ENCODE assay signal across 11 mouse cellular contexts in genomic region chr8:13562118-13562517, GRCm38 (mm10). TPM values are rescaled to one million over a fixed set of nuclear protein-coding genes. Genes with fewer than 3 reads are reported as not detected.
DNase-seq lines count a peak whose midpoint lies in the region; ATAC-seq lines count a peak whose summit lies in the region.
"Had no signal": no experiment of that assay in that cellular context is flagged by ENCODE, and none has a peak within 500 bp of the region (broad histone marks: within the 10 kb centered on the region; RNA-seq: fewer than 3 reads in every experiment).

Gene 1700029H14Rik, minus strand, starts transcription at chr8:13562461.

- no peak within 1 kb of the TSS for H3K9ac ChIP-seq in kidney, embryonic 16.5 days (replicated peaks; ENCODE audit: low read length)
- H3K9ac ChIP-seq: neural tube, embryonic 15.5 days had no signal

- no peaks in the 10 kb centered on the region for H3K9me3 ChIP-seq in kidney, embryonic 16.5 days (ENCODE audit: low read length)
- H3K9me3 ChIP-seq: neural tube, embryonic 15.5 days had no signal

- 22% methylated on average over 13 of the region's 13 CpGs for WGBS in kidney, embryonic 16.5 days

- H3K4me2 ChIP-seq in kidney, embryonic 16.5 days (replicated peaks; ENCODE audit: low read depth, low read length): no peak within 1 kb of the TSS
- H3K4me2 ChIP-seq: neural tube, embryonic 15.5 days had no signal

- H3K4me1 ChIP-seq in kidney, embryonic 16.5 days (ENCODE audit: insufficient read depth, low read length): peaks cover 3% of the 10 kb centered on the region; the same call in 1 of the 2 replicates
- H3K4me1 ChIP-seq: neural tube, embryonic 15.5 days had no signal

- H3K36me3 ChIP-seq in kidney, embryonic 16.5 days (ENCODE audit: insufficient read depth, low read length): no peaks in the 10 kb centered on the region

- peak; percentile 69 for ATAC-seq in kidney, embryonic 16.5 days (ENCODE audit: low FRiP score, low TSS enrichment)
- ATAC-seq in megakaryocyte, adult 5-6 weeks (ENCODE audit: poor library complexity, severe bottlenecking): peak; percentile 48

- no peaks in the 10 kb centered on the region for H3K27me3 ChIP-seq in kidney, embryonic 16.5 days (ENCODE audit: insufficient read depth, low read length)
- H3K27me3 ChIP-seq: neural tube, embryonic 15.5 days had no signal

- intact Hi-C loops in heart, postnatal 10 days (cut with DNase I): no loop called here

- no peak within 1 kb of the TSS for H3K27ac ChIP-seq in kidney, embryonic 16.5 days (ENCODE audit: low read length)
- H3K27ac ChIP-seq: neural tube, embryonic 15.5 days had no signal

- H3K4me3 ChIP-seq in kidney, embryonic 16.5 days (ENCODE audit: low read length): no peak within 1 kb of the TSS
- H3K4me3 ChIP-seq: neural tube, embryonic 15.5 days had no signal

- no peak for DNase-seq in kidney, adult 8-10 months
- peak; percentile 45 for DNase-seq in adrenal gland, postnatal 25 days
- DNase-seq in heart, postnatal 10 days: peak; percentile 37 to 46
- no peak for DNase-seq in right cerebral cortex, postnatal 14 days
- DNase-seq in MN1 (ENCODE audit: low spot score): no peak
- DNase-seq in urinary bladder, adult 2 months (ENCODE audit: low spot score): no peak
- DNase-seq: layer of hippocampus, adult 9-11 months; thymus, postnatal 4 days had no signal

RNA-seq across cellular contexts. Expression of gene 1700029H14Rik, which starts in this region (rescaled TPM):
- polyA plus RNA-seq in kidney, embryonic 16.5 days (2015; fragmentation: Nextera tagmentation; extraction: Ambion mirVana): not detected in 2 replicates
- total RNA-seq in adrenal gland, postnatal 25 days (2021): not detected in 2 replicates
- total RNA-seq in heart, postnatal 10 days (2021): not detected
- not detected in 2 replicates for total RNA-seq in megakaryocyte, adult 5-6 weeks (2015)
- total RNA-seq in megakaryocyte, adult 5-6 weeks (2017): not detected in 2 replicates
- polyA plus RNA-seq in urinary bladder, adult 2 months (2012; rRNA removed): 0.04 and 0.07 TPM in 2 replicates
- polyA plus RNA-seq: neural tube, embryonic 15.5 days had no signal

Comparison
In these comparisons a context has a peak if more than half of its experiments do, and no peak if none do; other contexts are left out.
1. Peak in ATAC-seq in kidney, embryonic 16.5 days; RNA of the gene not detected or under 1 TPM.
2. Peak in DNase-seq in adrenal gland, postnatal 25 days; RNA of the gene not detected or under 1 TPM.
3. Peak in DNase-seq in heart, postnatal 10 days; RNA of the gene not detected or under 1 TPM.
4. Peak in ATAC-seq in megakaryocyte, adult 5-6 weeks; RNA of the gene not detected or under 1 TPM.